Mouse (Mus musculus): ENCODE data around the gene Cpsf6. TPM values are rescaled to one million over a fixed set of nuclear protein-coding genes. Genes with fewer than 3 reads are reported as not detected.
A peak's percentile ranks its signal among the peaks of the same experiment; 100 is the strongest.

Gene Cpsf6
- polyA plus RNA-seq, 1 experiment from 2014 or later = 126 TPM

DNA sequence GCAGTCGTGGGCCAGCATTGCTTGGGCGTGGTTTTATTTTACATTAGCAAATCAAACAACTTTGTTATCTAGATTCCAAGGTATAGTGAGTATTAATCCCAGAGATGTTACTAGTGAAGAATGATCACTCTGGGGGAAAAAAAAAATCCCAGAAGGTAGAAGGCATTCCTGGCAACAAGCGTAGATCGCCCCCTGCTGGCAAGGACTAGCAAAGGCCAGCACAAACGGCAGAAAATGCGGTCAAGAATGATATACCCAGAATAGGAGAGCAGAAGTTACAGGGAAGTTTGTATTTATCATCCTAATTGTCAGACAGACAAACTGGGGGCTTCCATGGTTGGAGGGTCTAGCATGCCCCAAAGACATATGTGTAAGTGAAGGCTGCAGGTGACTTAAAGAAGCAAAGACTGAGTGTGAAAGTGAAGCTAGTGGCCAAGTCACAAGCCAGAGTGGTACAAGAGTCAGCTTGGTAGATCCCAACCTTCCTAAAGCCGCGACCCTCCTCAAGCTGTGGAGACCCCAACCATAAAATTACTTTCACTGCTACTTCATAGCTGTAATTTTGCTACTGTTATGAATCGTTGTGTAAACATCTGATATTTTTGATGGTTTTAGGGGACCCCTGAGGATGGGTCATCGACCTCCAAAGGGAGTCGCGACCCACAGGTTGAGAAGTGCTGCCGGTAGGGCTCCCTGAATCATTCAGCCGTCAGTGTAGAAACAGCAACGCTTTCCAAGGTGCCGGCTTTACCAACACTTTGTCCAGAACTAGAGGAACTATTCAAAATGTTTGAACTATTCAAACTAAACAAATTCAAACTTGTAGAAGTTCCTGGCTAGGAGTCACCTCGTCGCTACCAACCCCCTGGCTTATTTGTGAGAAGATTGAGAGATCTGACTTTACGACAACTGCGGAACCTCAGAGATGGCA, 22.9 kb upstream of the Cpsf6 start:
- no peaks in the 10 kb centered on the region for H3K27me3 ChIP-seq
- H3K4me2 ChIP-seq = 0 out of 2 replicates have a peak overlapping the region, but pooled peaks have one; percentile 1
- ATAC-seq (ENCODE audit: low FRiP score, low read depth) = no peak
- H3K4me3 ChIP-seq = no peak overlapping the region
- no peaks in the 10 kb centered on the region for H3K9me3 ChIP-seq
- no peak overlapping the region for H3K9ac ChIP-seq
- no peaks in the 10 kb centered on the region for H3K4me1 ChIP-seq (replicated peaks)
- no peak overlapping the region for H3K27ac ChIP-seq (replicated peaks)
- 68% methylated on average over 20 of the region's 20 CpGs for WGBS
- H3K36me3 ChIP-seq = no peaks in the 10 kb centered on the region

DNA sequence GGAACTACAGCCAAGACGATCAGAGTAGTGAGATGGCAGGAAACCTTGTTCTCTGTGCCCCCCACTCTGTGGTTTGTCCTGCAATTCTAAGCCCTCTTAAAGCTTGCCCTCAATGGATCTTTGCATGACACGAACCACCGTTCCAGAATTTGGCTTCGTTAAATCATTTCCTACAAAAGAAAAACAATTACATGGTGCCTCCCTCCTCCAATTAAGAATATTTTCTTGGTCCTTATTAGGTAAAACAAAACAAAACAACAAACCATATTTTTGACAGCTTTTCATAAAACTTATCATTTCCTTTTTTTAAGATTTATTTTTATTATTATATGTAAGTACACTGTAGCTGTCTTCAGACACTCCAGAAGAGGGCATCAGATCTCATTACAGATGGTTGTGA, 21.5 kb upstream of the Cpsf6 start:
- no peak overlapping the region for H3K27ac ChIP-seq (replicated peaks)
- no peaks in the 10 kb centered on the region for H3K36me3 ChIP-seq
- no peaks in the 10 kb centered on the region for H3K9me3 ChIP-seq
- WGBS = 88% methylated on average over 4 of the region's 4 CpGs
- H3K4me1 ChIP-seq (replicated peaks) = no peaks in the 10 kb centered on the region
- ATAC-seq (ENCODE audit: low FRiP score, low read depth) = no peak
- no peak overlapping the region for H3K4me2 ChIP-seq
- H3K27me3 ChIP-seq = no peaks in the 10 kb centered on the region
- H3K4me3 ChIP-seq = no peak overlapping the region
- no peak overlapping the region for H3K9ac ChIP-seq

DNA sequence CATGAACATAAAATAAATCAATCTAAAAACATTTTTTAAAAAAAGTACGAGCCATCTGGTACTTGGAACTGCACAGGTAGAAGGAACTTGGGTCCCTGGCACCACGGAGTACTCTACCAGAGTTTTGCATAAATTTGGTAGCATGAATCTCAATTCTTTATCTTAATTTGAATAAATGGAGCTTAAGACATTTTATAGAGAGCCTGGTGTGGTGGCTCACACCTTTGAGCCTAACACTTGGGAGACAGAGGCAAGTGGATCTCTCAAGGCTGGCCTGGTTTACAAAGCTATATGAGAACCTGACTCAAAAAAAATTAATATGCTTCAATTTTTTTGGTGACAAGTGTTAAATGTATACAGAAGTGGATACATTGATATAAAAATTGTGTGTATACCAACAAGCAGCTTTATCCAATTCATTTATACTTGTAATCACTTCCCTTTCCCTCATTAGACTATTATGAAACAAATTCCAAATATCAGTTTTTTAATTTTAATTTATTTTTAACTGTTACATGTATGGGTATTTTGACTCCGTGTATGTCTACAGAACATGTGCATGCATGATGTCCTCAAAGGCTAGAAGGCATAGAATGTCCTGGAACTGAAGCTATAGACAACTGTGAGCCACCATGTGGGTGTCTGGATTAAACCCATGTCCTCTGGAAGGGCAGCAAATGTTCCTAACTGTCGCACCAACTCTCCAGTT, 20.6 kb upstream of the Cpsf6 start:
- no peak overlapping the region for H3K4me2 ChIP-seq
- no peaks in the 10 kb centered on the region for H3K4me1 ChIP-seq (replicated peaks)
- H3K27me3 ChIP-seq = no peaks in the 10 kb centered on the region
- WGBS = 86% methylated on average over 4 of the region's 4 CpGs
- H3K36me3 ChIP-seq = no peaks in the 10 kb centered on the region
- H3K9me3 ChIP-seq = no peaks in the 10 kb centered on the region
- H3K9ac ChIP-seq = no peak overlapping the region
- no peak overlapping the region for H3K27ac ChIP-seq (replicated peaks)
- H3K4me3 ChIP-seq = no peak overlapping the region
- ATAC-seq (ENCODE audit: low FRiP score, low read depth) = no peak

DNA sequence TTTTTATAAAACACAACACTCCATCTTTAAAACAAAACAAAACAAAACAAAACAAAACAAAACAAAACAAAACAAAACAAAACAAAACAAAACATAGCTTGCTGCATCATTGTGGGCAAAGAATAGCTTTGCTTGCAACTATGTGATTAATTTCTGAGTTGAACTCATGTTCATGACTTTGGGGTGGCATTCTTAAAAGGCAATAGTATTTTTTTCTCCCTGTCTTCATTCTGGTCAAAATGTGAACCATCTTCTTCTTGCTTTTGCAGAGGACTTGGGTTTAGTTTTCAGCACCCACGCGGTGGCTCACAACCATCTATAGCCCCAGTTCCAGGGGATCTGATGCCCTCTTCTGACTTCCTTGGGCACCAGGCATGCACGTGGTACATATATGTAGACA, 20.0 kb upstream of the Cpsf6 start:
- no peaks in the 10 kb centered on the region for H3K4me1 ChIP-seq (replicated peaks)
- H3K36me3 ChIP-seq = no peaks in the 10 kb centered on the region
- no peaks in the 10 kb centered on the region for H3K27me3 ChIP-seq
- WGBS = 95% methylated on average over 3 of the region's 3 CpGs
- H3K27ac ChIP-seq (replicated peaks) = no peak overlapping the region
- no peak overlapping the region for H3K4me3 ChIP-seq
- no peak for ATAC-seq (ENCODE audit: low FRiP score, low read depth)
- no peaks in the 10 kb centered on the region for H3K9me3 ChIP-seq
- no peak overlapping the region for H3K9ac ChIP-seq
- H3K4me2 ChIP-seq = no peak overlapping the region

DNA sequence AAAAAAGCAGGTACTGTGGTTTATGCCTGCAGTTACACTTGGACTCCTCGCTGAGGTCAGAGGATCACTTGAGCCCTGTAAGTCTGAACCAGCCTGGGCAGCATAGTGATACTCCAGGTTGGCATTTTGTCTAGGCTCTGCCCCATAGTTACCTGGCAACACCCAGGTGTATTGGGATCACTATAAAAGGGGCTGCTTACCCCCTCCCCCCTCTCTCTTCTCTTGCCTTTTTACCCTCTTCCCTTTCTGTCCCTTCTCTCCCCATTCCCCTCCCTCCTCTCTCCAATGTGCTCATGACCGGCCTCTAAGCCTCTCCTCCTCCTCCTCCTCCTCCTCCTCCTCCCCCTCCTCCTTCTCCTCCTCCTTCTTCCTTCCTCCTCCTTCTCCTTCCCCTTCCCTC, 19.4 kb upstream of the Cpsf6 start:
- no peak for ATAC-seq (ENCODE audit: low FRiP score, low read depth)
- Histone ChIP-seq H3K36me3 (no peaks in the 10 kb centered on the region), H3K4me3 (no peak overlapping the region), H3K4me1 (replicated peaks) (no peaks in the 10 kb centered on the region), H3K9ac (no peak overlapping the region), H3K4me2 (no peak overlapping the region), H3K9me3 (no peaks in the 10 kb centered on the region), H3K27ac (replicated peaks) (no peak overlapping the region), H3K27me3 (no peaks in the 10 kb centered on the region)
- 65% methylated on average over 1 of the region's 2 CpGs for WGBS

DNA sequence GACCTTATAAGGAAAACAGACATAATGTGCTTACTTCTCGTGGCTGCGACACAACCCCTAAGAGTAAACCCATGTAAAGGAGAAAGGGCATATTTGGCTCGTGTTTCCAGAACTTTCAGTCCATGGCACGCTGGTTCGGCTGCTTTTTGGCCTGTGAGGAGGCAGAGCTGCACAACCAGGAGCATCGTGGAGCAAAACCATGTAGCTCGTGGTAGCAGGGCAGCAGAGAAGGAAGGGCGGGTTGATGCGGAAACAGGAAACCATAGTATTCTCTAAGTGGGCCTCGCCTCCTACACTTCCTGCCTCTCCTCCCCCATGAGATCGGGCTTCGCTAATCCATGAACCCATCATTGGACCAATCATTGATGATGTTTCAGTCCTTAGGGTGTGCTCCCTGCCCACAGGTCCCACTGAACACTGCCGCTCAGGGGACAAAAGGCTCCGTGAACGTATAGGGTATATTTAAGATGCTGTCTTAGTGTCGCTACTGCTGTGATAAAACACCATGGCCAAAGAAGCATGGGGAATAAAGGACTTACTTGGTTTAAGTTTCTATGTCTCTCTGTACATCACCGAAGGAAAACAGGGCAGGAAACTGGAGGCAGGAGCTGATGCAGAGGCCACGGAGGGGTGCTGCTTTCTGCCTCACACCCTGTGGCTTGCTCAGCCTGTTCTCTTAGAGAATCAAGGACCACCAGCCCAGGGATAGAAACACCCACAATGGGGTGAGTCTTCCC, 18.4 kb upstream of the Cpsf6 start:
- Histone ChIP-seq H3K4me3 (no peak overlapping the region), H3K4me2 (no peak overlapping the region), H3K36me3 (no peaks in the 10 kb centered on the region), H3K4me1 (replicated peaks) (peaks cover 5% of the 10 kb centered on the region), H3K27me3 (no peaks in the 10 kb centered on the region), H3K9ac (no peak overlapping the region), H3K27ac (replicated peaks) (no peak overlapping the region), H3K9me3 (no peaks in the 10 kb centered on the region)
- ATAC-seq (ENCODE audit: low FRiP score, low read depth) = no peak
- 88% methylated on average over 18 of the region's 18 CpGs for WGBS

DNA sequence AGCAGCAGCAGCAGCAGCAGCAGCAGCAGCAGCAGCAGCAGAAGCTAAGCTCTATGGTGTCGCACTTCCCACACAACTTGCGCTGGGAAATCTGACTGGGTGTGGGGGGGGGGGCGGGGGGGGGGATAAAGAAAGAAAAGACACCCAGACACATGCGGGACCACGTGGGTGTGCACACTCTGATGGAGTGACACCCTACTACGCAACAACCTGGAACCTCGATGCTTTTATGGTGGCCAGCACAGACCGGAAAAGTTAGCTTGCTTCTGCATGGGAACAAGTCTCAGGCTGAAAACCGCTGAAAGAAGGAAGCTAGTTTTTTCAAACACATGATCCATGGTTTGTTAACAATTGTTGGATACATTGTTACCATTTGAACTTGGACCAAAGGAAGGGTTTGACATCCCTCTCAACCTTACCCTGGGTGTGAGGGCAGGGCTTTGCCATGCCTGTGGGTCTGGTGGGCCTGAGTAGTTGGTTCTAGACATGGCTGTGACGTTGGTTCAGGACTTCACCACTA, 17.4 kb upstream of the Cpsf6 start:
- no peaks in the 10 kb centered on the region for H3K9me3 ChIP-seq
- no peak for ATAC-seq (ENCODE audit: low FRiP score, low read depth)

DNA sequence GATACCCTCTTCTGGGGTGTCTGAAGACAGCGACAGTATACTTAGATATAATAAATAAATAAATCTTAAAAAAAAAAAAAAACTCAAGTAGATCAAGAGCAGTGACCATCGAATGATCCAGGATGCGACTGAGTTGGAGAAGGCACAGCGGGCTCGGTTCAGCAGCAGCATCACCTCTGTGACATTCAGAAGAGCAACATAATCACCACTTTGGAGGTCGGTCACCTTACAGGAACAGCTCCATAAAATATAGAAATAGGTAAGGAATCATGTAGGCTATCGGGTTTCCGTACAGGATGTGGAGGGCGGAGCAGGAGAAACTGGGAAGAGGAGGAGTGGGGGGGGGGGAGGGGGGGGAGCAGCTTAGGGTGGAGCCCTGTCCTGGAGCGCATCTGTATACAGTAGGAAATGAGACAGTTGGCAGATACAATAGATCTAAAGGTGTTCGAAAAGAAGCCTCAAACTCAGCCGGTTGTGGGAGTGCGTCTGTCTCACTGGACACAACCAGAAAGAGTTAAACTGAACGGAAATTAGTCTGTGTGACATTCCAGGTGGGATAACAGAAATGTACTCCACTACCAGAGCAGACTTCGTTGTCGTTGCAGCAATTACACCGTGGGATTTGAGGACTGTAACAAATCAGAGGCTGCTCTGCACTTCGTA, 16.7 kb upstream of the Cpsf6 start:
- WGBS = 61% methylated on average over 18 of the region's 18 CpGs
- no peak overlapping the region for H3K27ac ChIP-seq (replicated peaks)
- no peak for ATAC-seq (ENCODE audit: low FRiP score, low read depth)
- no peak overlapping the region for H3K9ac ChIP-seq
- no peaks in the 10 kb centered on the region for H3K27me3 ChIP-seq
- H3K4me1 ChIP-seq (replicated peaks) = peaks cover 7% of the 10 kb centered on the region
- H3K4me3 ChIP-seq = no peak overlapping the region
- H3K4me2 ChIP-seq = no peak overlapping the region
- H3K36me3 ChIP-seq = no peaks in the 10 kb centered on the region
- H3K9me3 ChIP-seq = no peaks in the 10 kb centered on the region

More for the DNA sequence above, 17.4 kb upstream of the Cpsf6 start:
- Histone ChIP-seq H3K4me1 (replicated peaks) (peaks cover 7% of the 10 kb centered on the region), H3K27ac (replicated peaks) (no peak overlapping the region), H3K9ac (no peak overlapping the region), H3K4me2 (no peak overlapping the region), H3K36me3 (no peaks in the 10 kb centered on the region), H3K27me3 (no peaks in the 10 kb centered on the region), H3K4me3 (no peak overlapping the region)
- 73% methylated on average over 9 of the region's 10 CpGs for WGBS

DNA sequence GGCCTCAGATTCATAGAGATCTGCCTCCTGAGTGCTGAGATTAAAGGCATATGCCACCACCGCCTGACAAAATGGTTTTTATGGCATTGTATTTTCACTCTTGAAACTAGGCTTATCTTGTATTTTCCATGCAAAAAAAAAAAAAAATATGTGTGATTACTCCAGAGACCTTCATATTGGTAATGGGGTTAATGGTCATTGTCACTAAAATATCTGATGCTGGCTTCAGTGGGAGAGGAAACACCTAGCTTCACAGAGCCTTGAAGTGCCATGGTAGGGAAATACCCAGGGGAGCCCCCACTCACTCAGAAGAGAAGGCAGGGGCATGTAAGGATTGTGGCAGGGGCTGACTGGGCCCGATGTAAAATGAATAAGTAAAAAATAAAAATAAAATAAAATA, 16.0 kb upstream of the Cpsf6 start:
- Histone ChIP-seq H3K9me3 (no peaks in the 10 kb centered on the region), H3K4me3 (no peak overlapping the region), H3K4me2 (no peak overlapping the region), H3K4me1 (replicated peaks) (peaks cover 7% of the 10 kb centered on the region), H3K27ac (replicated peaks) (no peak overlapping the region), H3K9ac (no peak overlapping the region), H3K27me3 (no peaks in the 10 kb centered on the region), H3K36me3 (no peaks in the 10 kb centered on the region)
- WGBS = 98% methylated on average over 2 of the region's 2 CpGs
- no peak for ATAC-seq (ENCODE audit: low FRiP score, low read depth)

DNA sequence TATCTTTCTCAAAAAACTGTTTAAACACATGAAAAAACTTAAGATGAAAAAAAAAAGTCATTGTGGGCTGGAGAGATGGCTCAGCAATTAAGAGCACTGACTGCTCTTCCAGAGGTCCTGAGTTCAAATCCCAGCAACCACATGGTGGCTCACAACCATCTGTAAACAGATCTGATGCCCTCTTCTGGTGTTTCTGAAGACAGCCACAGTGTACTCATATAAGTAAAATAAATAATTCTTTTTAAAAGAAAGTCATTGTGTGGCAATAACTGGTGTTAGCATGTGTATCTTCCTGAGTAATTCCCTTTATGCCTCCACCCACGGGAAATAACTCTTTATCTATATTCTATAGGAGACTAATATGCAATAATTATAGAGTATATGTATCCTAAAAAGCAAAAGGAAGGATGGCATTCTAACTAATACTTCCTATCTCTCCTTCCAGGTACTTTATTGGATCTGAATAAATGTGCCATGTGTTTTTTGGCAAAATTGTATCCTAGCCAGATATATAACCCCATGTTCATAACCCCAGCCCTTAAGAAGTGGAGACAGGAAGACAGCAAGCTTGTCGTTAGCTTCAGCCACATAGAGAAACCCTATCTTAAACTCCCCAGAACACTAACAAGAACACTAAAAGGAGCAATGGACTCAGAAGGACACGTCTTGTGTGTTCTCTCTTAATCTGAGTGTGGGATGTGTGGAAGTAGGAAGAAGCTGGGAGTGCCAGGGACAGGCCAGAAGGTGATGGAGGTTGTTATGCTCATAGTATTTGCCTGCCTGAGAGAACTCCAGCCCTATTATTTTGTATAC, 15.1 kb upstream of the Cpsf6 start:
- WGBS = 80% methylated on average over 3 of the region's 3 CpGs
- H3K9ac ChIP-seq = no peak overlapping the region
- peaks cover 7% of the 10 kb centered on the region for H3K4me1 ChIP-seq (replicated peaks)
- H3K4me3 ChIP-seq = no peak overlapping the region
- no peak overlapping the region for H3K27ac ChIP-seq (replicated peaks)
- H3K9me3 ChIP-seq = no peaks in the 10 kb centered on the region
- H3K27me3 ChIP-seq = no peaks in the 10 kb centered on the region
- H3K36me3 ChIP-seq = no peaks in the 10 kb centered on the region
- no peak for ATAC-seq (ENCODE audit: low FRiP score, low read depth)
- no peak overlapping the region for H3K4me2 ChIP-seq

DNA sequence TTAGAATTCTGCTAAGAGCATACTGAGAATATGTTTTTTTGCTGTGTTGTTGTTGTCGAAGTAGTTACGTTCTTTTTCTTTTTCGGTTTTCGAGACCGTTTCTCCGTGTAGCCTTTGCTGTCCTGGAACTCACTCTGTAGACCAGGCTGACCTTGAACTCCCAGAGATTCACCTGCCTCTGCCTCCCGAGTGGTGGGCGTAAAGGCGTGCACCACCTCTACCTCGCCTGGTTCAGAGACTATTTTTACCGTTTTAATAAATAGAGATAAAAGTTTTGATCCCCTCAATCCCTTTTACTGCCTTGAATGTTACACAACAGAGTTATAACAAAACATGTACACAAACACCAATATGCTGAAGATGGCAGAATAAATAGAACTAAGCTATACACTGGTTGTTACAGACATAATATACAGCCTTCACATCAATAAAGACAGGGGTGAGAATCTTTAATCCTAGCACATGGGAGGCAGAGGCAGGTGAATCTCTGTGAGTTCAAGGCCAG, 14.1 kb upstream of the Cpsf6 start:
- Histone ChIP-seq H3K27me3 (no peaks in the 10 kb centered on the region), H3K4me2 (peak overlapping the region; percentile 63), H3K36me3 (no peaks in the 10 kb centered on the region), H3K4me1 (replicated peaks) (peaks cover 7% of the 10 kb centered on the region), H3K27ac (replicated peaks) (no peak overlapping the region), H3K4me3 (peak overlapping the region; percentile 33), H3K9ac (no peak overlapping the region), H3K9me3 (no peaks in the 10 kb centered on the region)
- no peak for ATAC-seq (ENCODE audit: low FRiP score, low read depth)
- 57% methylated on average over 11 of the region's 11 CpGs for WGBS

Data from hindbrain, embryonic 15.5 days (tissue).